Mouse (Mus musculus): ENCODE results near the gene Olfr1438-ps1. TPM values are rescaled to one million over a fixed set of nuclear protein-coding genes. Genes with fewer than 3 reads are reported as not detected.
"Not testable (repeated sequence)": the region's sequence is repeated elsewhere in the genome, so short reads cannot be mapped to it uniquely, and the experiment has no call there.

The Olfr1438-ps1 gene
- not detected for total RNA-seq (2021)
- long read RNA-seq, experiment 1, result 0 reads
- long read RNA-seq, experiment 2, result 0 reads

DNA sequence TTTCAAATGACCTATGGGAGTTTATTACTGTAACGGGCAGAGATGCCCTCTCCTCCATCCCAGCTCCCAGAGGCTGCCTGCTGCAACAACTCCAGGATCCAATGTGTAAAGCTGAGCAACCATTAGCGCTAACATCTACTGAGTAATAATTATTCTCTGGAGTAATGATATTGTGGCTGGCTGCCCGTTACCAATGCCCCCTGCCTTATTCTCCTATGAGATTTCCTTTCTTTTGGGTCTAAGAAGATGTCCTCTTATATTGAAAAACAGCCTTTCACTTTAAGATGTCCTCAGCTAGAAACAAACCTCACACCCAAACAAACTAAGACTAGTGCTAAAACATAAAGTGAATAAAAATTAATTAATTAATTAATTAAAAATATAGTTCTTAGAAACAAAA, at the start of gene Olfr1438-ps1:
TSS of gene Olfr1438-ps1 (minus strand) at position 101 of the 400 bp plus-strand sequence.
- DNase-seq, result no peak

DNA sequence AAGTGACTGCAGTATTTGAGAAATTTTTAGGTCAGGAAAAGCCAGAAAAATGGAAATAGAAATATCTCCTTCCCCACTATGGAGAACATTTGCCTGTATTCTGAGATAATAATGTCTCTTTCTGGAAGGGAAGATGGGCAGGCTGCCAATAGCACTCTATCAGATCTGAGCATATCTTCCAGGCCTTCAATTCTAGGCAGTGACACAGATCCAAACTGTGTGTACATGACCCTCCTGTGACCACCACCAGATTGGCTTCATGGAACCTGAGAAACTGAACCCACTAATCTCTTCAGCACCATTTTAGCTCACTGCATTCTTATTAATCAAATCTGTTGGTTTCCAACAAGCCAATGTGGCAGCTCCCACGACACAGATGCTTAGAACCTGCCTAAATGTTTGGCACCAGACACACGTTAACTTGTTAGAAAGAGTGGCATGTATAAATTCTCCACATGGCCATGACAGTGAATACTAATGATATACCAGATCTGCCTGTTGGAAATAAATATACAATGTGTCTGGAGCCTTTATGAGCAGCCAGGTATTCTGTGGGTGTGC, 38.8 kb upstream of the Olfr1438-ps1 start:
- DNase-seq, result no peak

DNA sequence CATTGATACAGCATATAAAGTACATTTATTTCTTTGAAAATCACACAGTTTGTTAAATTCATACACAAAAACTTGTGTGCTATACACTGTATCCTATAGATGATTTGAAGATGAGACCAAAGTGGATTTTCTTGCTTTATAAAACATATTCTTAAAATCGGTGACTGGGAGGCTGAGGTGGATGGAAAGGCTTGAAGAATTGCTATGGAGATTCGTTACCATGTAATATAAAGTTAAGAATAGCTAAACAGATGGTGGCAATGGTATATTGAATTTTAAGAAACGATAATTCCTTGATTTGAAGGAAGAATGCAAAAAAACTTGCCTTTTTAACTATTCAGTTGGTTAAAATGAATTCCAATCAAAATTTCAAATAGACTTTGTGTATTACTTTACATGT, 37.3 kb upstream of the Olfr1438-ps1 start:
- no peak for DNase-seq

DNA sequence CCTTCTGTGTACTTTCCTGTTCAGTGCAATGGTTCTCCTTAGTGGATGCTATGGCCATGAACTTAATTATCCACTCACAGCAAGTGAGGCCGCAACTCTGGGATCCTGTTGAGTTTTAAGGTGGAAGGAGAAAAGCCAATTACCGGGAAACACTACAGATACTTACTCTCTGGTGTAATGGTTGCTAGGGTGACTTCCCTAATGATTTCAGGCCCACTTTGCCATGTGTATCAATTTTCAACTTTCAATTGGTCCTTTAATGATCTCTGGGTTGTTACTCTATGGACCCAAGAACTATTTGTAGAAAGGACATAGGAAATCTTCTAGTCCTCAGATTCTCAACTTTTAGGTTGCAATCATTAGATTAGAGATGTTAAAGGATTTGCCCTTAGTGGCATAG, 10.7 kb downstream of the Olfr1438-ps1 start, which contains the start of gene Olfr1437:
TSS of gene Olfr1437 (minus strand) at position 101 of the 400 bp plus-strand sequence.
- no peak for DNase-seq

DNA sequence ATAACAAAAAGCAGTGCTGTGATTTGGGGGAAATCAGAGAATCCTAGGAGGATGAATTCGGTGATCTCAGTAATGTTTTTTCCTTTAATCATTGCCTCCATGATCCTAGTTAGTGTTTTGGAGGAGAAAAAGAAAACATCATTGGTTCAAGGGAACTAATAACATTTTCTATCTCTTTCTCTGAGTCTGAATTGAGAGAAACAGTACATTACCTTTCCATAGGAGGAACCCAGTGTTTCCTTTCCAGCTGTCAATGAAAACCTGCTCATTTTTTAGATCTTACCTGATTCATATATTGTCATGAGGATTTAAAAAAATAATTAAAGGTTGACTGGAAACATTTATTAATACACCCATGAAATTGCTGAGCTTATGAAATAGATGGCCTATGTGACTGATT, 36.7 kb downstream of the Olfr1438-ps1 start, which contains the start of gene Olfr1436:
TSS of gene Olfr1436 (minus strand) at position 101 of the 400 bp plus-strand sequence.
- not testable (repeated sequence) for DNase-seq

DNA sequence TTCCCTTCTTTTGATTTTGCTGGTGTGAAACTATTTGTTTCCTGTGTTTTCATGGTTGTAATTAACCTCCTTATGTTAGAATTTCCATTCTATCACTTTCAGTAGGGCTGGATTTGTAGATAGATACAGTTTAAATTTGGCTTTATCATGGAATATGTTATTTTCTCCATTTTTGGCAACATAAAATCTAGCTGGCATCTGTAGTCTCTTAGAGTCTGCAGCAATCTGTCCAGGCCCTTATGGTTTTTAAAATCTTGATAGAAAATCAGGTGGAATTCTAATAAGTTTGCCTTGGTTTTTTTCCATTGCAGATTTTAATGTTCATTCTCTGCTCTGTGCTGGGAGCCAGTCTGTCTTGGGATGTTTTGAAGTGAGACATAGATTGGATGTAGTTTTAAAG, 42.7 kb downstream of the Olfr1438-ps1 start:
- DNase-seq, result no peak

DNA sequence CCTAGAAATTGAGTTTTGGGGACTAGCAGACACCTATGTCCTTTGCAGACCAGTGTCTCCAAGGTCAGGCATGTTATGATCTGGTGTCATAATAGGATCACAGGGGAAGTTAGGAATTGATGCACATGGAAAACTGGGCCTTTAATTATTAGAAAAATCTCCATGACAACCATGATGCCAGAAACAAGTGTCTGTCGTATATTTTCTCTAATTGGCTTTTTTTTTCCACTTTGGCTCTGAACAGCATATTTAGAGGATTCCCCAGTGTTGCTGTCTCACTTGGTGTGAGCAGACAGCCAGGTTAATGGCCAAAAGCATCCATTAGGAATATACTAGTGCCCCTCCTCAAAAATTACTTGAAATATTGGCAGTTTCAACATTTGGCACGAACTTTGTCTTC, 56.2 kb downstream of the Olfr1438-ps1 start, which contains the start of gene Olfr1434:
TSS of gene Olfr1434 (plus strand) at position 301 of the 400 bp plus-strand sequence.
- no peak for DNase-seq

Other genes starting within 250 kb of the Olfr1438-ps1 start
- not detected for gene Olfr1426, start 243.9 kb downstream of the Olfr1438-ps1 start, total RNA-seq (2021)
- not detected for gene Olfr1427, start 232.6 kb downstream of the Olfr1438-ps1 start, total RNA-seq (2021)
- gene Olfr1428, start 220.0 kb downstream of the Olfr1438-ps1 start, total RNA-seq (2021), result not detected
- gene Olfr76, start 212.7 kb downstream of the Olfr1438-ps1 start, total RNA-seq (2021), result not detected
- not detected for gene Olfr1555-ps1, start 165.8 kb downstream of the Olfr1438-ps1 start, total RNA-seq (2021)
- not detected for gene Olfr1431, start 135.3 kb downstream of the Olfr1438-ps1 start, total RNA-seq (2021)
- gene Olfr1432, start 103.3 kb downstream of the Olfr1438-ps1 start, total RNA-seq (2021), result not detected
- not detected for gene Olfr262, start 94.3 kb downstream of the Olfr1438-ps1 start, total RNA-seq (2021)
- not detected for gene Olfr235, start 74.9 kb downstream of the Olfr1438-ps1 start, total RNA-seq (2021)
- gene Olfr1434, start 56.1 kb downstream of the Olfr1438-ps1 start, total RNA-seq (2021), result not detected
- gene Olfr1436, start 36.8 kb downstream of the Olfr1438-ps1 start, total RNA-seq (2021), result not detected
- not detected for gene Olfr1437, start 10.8 kb downstream of the Olfr1438-ps1 start, total RNA-seq (2021)
- not detected for gene Olfr1440, start 51.4 kb upstream of the Olfr1438-ps1 start, total RNA-seq (2021)
- gene Olfr1441, start 81.5 kb upstream of the Olfr1438-ps1 start, total RNA-seq (2021), result not detected
- not detected for gene Pfpl, start 92.0 kb upstream of the Olfr1438-ps1 start, total RNA-seq (2021)
- gene Mpeg1, start 124.9 kb upstream of the Olfr1438-ps1 start, total RNA-seq (2021), result under 1 TPM; 0.74 to 0.88 TPM
- 1 to 10 TPM; 6.2 to 6.7 TPM for gene Dtx4, start 165.5 kb upstream of the Olfr1438-ps1 start, total RNA-seq (2021)
- gene Fam111a, start 209.8 kb upstream of the Olfr1438-ps1 start, total RNA-seq (2021), result 1 to 10 TPM; 2.5 to 3.9 TPM